Mouse (Mus musculus) midbrain, embryonic 14.5 days (tissue): ENCODE measurements around the gene Cep290. TPM values are rescaled to one million over a fixed set of nuclear protein-coding genes. Genes with fewer than 3 reads are reported as not detected.

Experiments used
- ATAC-seq: fragments of 200-750 bp; cut with Nextera tagmentation; 2 replicates; pipeline ENCODE4 v1.8.0; 2017; ENCODE audit warnings: moderate number of reproducible peaks, moderate library complexity; ENCODE audit not compliant: low FRiP score, low TSS enrichment
- DNase-seq: peaks from one replicate; pipeline ENCODE4 v3.0.0-alpha.2; 2015
- H3K27ac ChIP-seq: fragments of 300-500 bp; sonication (generic); replicated peaks from 2 replicates; pipeline ENCODE4 v1.5.1; 2014; ENCODE audit warnings: mild to moderate bottlenecking, low read depth, low read length, moderate library complexity
- H3K27me3 ChIP-seq: fragments of 300-500 bp; sonication (generic); 2 replicates; pipeline ENCODE4 v1.6.1; 2014; ENCODE audit warnings: low read length, control low read depth, mixed read lengths; ENCODE audit not compliant: control insufficient read depth, insufficient read depth
- H3K36me3 ChIP-seq: fragments of 300-500 bp; sonication (generic); 2 replicates; pipeline ENCODE4 v1.6.1; 2014; ENCODE audit warnings: low read length, control low read depth; ENCODE audit not compliant: control insufficient read depth, insufficient read depth
- H3K4me1 ChIP-seq: fragments of 300-500 bp; sonication (generic); 2 replicates; pipeline ENCODE4 v1.6.1; 2014; ENCODE audit warnings: mild to moderate bottlenecking, antibody characterized with exemption, low read length, control low read depth; ENCODE audit not compliant: control insufficient read depth, insufficient read depth
- H3K4me2 ChIP-seq: fragments of 300-500 bp; sonication (generic); 2 replicates; pipeline ENCODE4 v1.6.1; 2014; ENCODE audit warnings: mild to moderate bottlenecking, low read length, moderate library complexity
- H3K4me3 ChIP-seq: fragments of 300-500 bp; sonication (generic); replicated peaks from 2 replicates; pipeline ENCODE4 v1.5.1; 2014; ENCODE audit warnings: low read depth, low read length
- H3K9ac ChIP-seq: fragments of 300-500 bp; sonication (generic); replicated peaks from 2 replicates; pipeline ENCODE4 v1.6.1; 2014; ENCODE audit warnings: mild to moderate bottlenecking, low read length, moderate library complexity
- H3K9me3 ChIP-seq: fragments of 300-500 bp; sonication (generic); 2 replicates; pipeline ENCODE4 v1.6.1; 2016; ENCODE audit warnings: low read length, control low read depth, mixed read lengths; ENCODE audit not compliant: control insufficient read depth
- WGBS: fragments of 180-500 bp; shearing (Covaris S2); extraction: QIAGEN DNeasy Blood & Tissue Kit; methylation state at CpG from one replicate; pipeline ENCODE4 v1.1.7; 2014; 5-methylcytosine and 5-hydroxymethylcytosine counted together
- polyA plus RNA-seq: library from polyadenylated mRNA; unstranded; fragments of >200 nt; fragmentation: Nextera tagmentation; extraction: Ambion mirVana; gene quantifications from 2 replicates; pipeline ENCODE4 v1.2.1, GENCODE M21; 2014

Gene Cep290
- polyA plus RNA-seq, 1 experiment from 2014 or later = 7.4 TPM

GRCm38 (mm10) chr10:100619474-100619873 is 132.1 kb downstream of the Cep290 start:
- 93% methylated on average over 7 of the region's 7 CpGs for WGBS
- DNase-seq = no peak
- Histone ChIP-seq H3K36me3 (no peaks in the 10 kb centered on the region), H3K27me3 (no peaks in the 10 kb centered on the region), H3K9ac (no peak overlapping the region), H3K4me1 (no peaks in the 10 kb centered on the region), H3K4me2 (no peak overlapping the region), H3K27ac (no peak overlapping the region), H3K9me3 (no peaks in the 10 kb centered on the region), H3K4me3 (no peak overlapping the region)
- no peak for ATAC-seq

- no peak overlapping the region for H3K4me3 ChIP-seq
- no peak overlapping the region for H3K4me2 ChIP-seq
- no peaks in the 10 kb centered on the region for H3K36me3 ChIP-seq
- no peak overlapping the region for H3K27ac ChIP-seq
- H3K9me3 ChIP-seq = no peaks in the 10 kb centered on the region
- WGBS = 93% methylated on average over 12 of the region's 12 CpGs
- no peak for DNase-seq
- no peak for ATAC-seq
- no peaks in the 10 kb centered on the region for H3K4me1 ChIP-seq
- no peaks in the 10 kb centered on the region for H3K27me3 ChIP-seq
- no peak overlapping the region for H3K9ac ChIP-seq
Measured at GRCm38 (mm10) chr10:100620040-100620439, 132.7 kb downstream of the Cep290 start.

- WGBS = 72% methylated on average over 3 of the region's 3 CpGs
- no peak overlapping the region for H3K27ac ChIP-seq
- H3K27me3 ChIP-seq = no peaks in the 10 kb centered on the region
- no peaks in the 10 kb centered on the region for H3K36me3 ChIP-seq
- H3K4me2 ChIP-seq = no peak overlapping the region
- H3K4me3 ChIP-seq = no peak overlapping the region
- H3K4me1 ChIP-seq = no peaks in the 10 kb centered on the region
- no peak for ATAC-seq
- no peak for DNase-seq
- H3K9ac ChIP-seq = no peak overlapping the region
- no peaks in the 10 kb centered on the region for H3K9me3 ChIP-seq
Measured at GRCm38 (mm10) chr10:100622494-100622893, 135.1 kb downstream of the Cep290 start.

Other genes with a start within 250 kb of the Cep290 start
- gene Gm4301, start 151.9 kb upstream of the Cep290 start, polyA plus RNA-seq = not detected in 2 replicates
- not detected in 2 replicates for gene Gm4302, start 146.7 kb upstream of the Cep290 start, polyA plus RNA-seq
- not detected in 2 replicates for gene Gm4303, start 141.6 kb upstream of the Cep290 start, polyA plus RNA-seq
- not detected in 2 replicates for gene Gm4305, start 136.5 kb upstream of the Cep290 start, polyA plus RNA-seq
- gene Gm4307, start 126.2 kb upstream of the Cep290 start, polyA plus RNA-seq = not detected in 2 replicates
- not detected in 2 replicates for gene Gm4312, start 105.0 kb upstream of the Cep290 start, polyA plus RNA-seq
- gene Tmtc3, start 208 bp upstream of the Cep290 start, polyA plus RNA-seq = 10.3 and 11.7 TPM in 2 replicates
- 15.6 and 22.1 TPM in 2 replicates for gene 4930430F08Rik, start 102.9 kb downstream of the Cep290 start, polyA plus RNA-seq
- 0.27 and 0.34 TPM in 2 replicates for gene 1700017N19Rik, start 102.9 kb downstream of the Cep290 start, polyA plus RNA-seq